Mouse (Mus musculus): ENCODE data around the gene Tkfc. TPM values are rescaled to one million over a fixed set of nuclear protein-coding genes. Genes with fewer than 3 reads are reported as not detected.

Gene Tkfc
- polyA plus RNA-seq (2015; fragmentation: Illumina TruSeq; extraction: RNeasy Lipid Tissue Mini Kit (QIAGEN cat#74804); ENCODE audit: insufficient read depth, low read depth, low replicate concordance) = 3.4 TPM

GRCm38 (mm10) chr19:10605293-10605900 is at the start of gene Tkfc, which contains the start of gene Ddb1:
Gene Tkfc (minus strand): TSS chr19:10605654.
Gene Ddb1 (plus strand): TSS chr19:10605327.

GRCm38 (mm10) chr19:10634106-10634871 is 28.8 kb upstream of the Tkfc start, which contains the start of gene Vwce:
Gene Vwce (plus strand): TSS chr19:10634213.

GRCm38 (mm10) chr19:10576690-10577561 is 28.5 kb downstream of the Tkfc start, which contains the start of the genes Cyb561a3 and Tmem138:
Gene Cyb561a3 (plus strand): TSS chr19:10577172.
Gene Tmem138 (minus strand): TSS chr19:10577362.

GRCm38 (mm10) chr19:10555624-10556510 is 49.6 kb downstream of the Tkfc start, which contains the start of gene Tmem216:
Gene Tmem216 (minus strand): TSS chr19:10556238.

Other genes with a start within 250 kb of the Tkfc start
- 5.5 TPM for gene Syt7, start 216.6 kb downstream of the Tkfc start, polyA plus RNA-seq (2015; fragmentation: Illumina TruSeq; extraction: RNeasy Lipid Tissue Mini Kit (QIAGEN cat#74804); ENCODE audit: insufficient read depth, low read depth, low replicate concordance)
- 2.6 TPM for gene Lrrc10b, start 148.2 kb downstream of the Tkfc start, polyA plus RNA-seq (2015; fragmentation: Illumina TruSeq; extraction: RNeasy Lipid Tissue Mini Kit (QIAGEN cat#74804); ENCODE audit: insufficient read depth, low read depth, low replicate concordance)
- gene Ppp1r32, start 122.7 kb downstream of the Tkfc start, polyA plus RNA-seq (2015; fragmentation: Illumina TruSeq; extraction: RNeasy Lipid Tissue Mini Kit (QIAGEN cat#74804); ENCODE audit: insufficient read depth, low read depth, low replicate concordance) = not detected
- gene Cpsf7, start 80.4 kb downstream of the Tkfc start, polyA plus RNA-seq (2015; fragmentation: Illumina TruSeq; extraction: RNeasy Lipid Tissue Mini Kit (QIAGEN cat#74804); ENCODE audit: insufficient read depth, low read depth, low replicate concordance) = 20.4 TPM
- gene Sdhaf2, start 79.5 kb downstream of the Tkfc start, polyA plus RNA-seq (2015; fragmentation: Illumina TruSeq; extraction: RNeasy Lipid Tissue Mini Kit (QIAGEN cat#74804); ENCODE audit: insufficient read depth, low read depth, low replicate concordance) = 6.8 TPM
- gene Tmem216, start 49.4 kb downstream of the Tkfc start, polyA plus RNA-seq (2015; fragmentation: Illumina TruSeq; extraction: RNeasy Lipid Tissue Mini Kit (QIAGEN cat#74804); ENCODE audit: insufficient read depth, low read depth, low replicate concordance) = 4.2 TPM
- 5.5 TPM for gene Cyb561a3, start 28.5 kb downstream of the Tkfc start, polyA plus RNA-seq (2015; fragmentation: Illumina TruSeq; extraction: RNeasy Lipid Tissue Mini Kit (QIAGEN cat#74804); ENCODE audit: insufficient read depth, low read depth, low replicate concordance)
- 2.2 TPM for gene Tmem138, start 28.3 kb downstream of the Tkfc start, polyA plus RNA-seq (2015; fragmentation: Illumina TruSeq; extraction: RNeasy Lipid Tissue Mini Kit (QIAGEN cat#74804); ENCODE audit: insufficient read depth, low read depth, low replicate concordance)
- 37.8 TPM for gene Ddb1, start 327 bp downstream of the Tkfc start, polyA plus RNA-seq (2015; fragmentation: Illumina TruSeq; extraction: RNeasy Lipid Tissue Mini Kit (QIAGEN cat#74804); ENCODE audit: insufficient read depth, low read depth, low replicate concordance)
- gene Vwce, start 28.6 kb upstream of the Tkfc start, polyA plus RNA-seq (2015; fragmentation: Illumina TruSeq; extraction: RNeasy Lipid Tissue Mini Kit (QIAGEN cat#74804); ENCODE audit: insufficient read depth, low read depth, low replicate concordance) = not detected
- gene Pga5, start 72.4 kb upstream of the Tkfc start, polyA plus RNA-seq (2015; fragmentation: Illumina TruSeq; extraction: RNeasy Lipid Tissue Mini Kit (QIAGEN cat#74804); ENCODE audit: insufficient read depth, low read depth, low replicate concordance) = not detected
- 9.0 TPM for gene Vps37c, start 83.1 kb upstream of the Tkfc start, polyA plus RNA-seq (2015; fragmentation: Illumina TruSeq; extraction: RNeasy Lipid Tissue Mini Kit (QIAGEN cat#74804); ENCODE audit: insufficient read depth, low read depth, low replicate concordance)
- gene Cd5, start 133.3 kb upstream of the Tkfc start, polyA plus RNA-seq (2015; fragmentation: Illumina TruSeq; extraction: RNeasy Lipid Tissue Mini Kit (QIAGEN cat#74804); ENCODE audit: insufficient read depth, low read depth, low replicate concordance) = 0.52 TPM
- not detected for gene Cd6, start 224.4 kb upstream of the Tkfc start, polyA plus RNA-seq (2015; fragmentation: Illumina TruSeq; extraction: RNeasy Lipid Tissue Mini Kit (QIAGEN cat#74804); ENCODE audit: insufficient read depth, low read depth, low replicate concordance)
- 0.63 TPM for gene Slc15a3, start 234.1 kb upstream of the Tkfc start, polyA plus RNA-seq (2015; fragmentation: Illumina TruSeq; extraction: RNeasy Lipid Tissue Mini Kit (QIAGEN cat#74804); ENCODE audit: insufficient read depth, low read depth, low replicate concordance)

Data from pancreas, adult 10 weeks (tissue).